Mouse (Mus musculus) myocyte (in vitro differentiated cells): ENCODE data around the gene Tubgcp6. TPM values are rescaled to one million over a fixed set of nuclear protein-coding genes. Genes with fewer than 3 reads are reported as not detected.

Experiments
- H3K27me3 ChIP-seq: one replicate; pipeline ENCODE4 v1.6.1; 2011; ENCODE audit not compliant: control insufficient read depth, insufficient read depth, insufficient read length
- H3K36me3 ChIP-seq: one replicate; pipeline ENCODE4 v1.6.1; 2011; ENCODE audit not compliant: control insufficient read depth, insufficient read depth
- H3K4me2 ChIP-seq: one replicate; pipeline ENCODE4 v1.6.1; 2011; ENCODE audit warnings: low read depth, control low read depth
- H3K4me3 ChIP-seq: one replicate; pipeline ENCODE4 v1.5.1; 2011; ENCODE audit warnings: mild to moderate bottlenecking, control low read depth, moderate library complexity
- H3K79me2 ChIP-seq: one replicate; pipeline ENCODE4 v1.6.1; 2011; ENCODE audit not compliant: control insufficient read depth, insufficient read depth
- H3ac ChIP-seq: one replicate; pipeline ENCODE4 v1.6.1; 2011; ENCODE audit not compliant: control insufficient read depth, insufficient read length
- CEBPB ChIP-seq: IDR thresholded peaks from 2 replicates; pipeline ENCODE4 v1.6.1; 2011; ENCODE audit warnings: mild to moderate bottlenecking, moderate library complexity; ENCODE audit not compliant: poor library complexity, insufficient read depth, severe bottlenecking
- E2F4 ChIP-seq: IDR thresholded peaks from one replicate; pipeline ENCODE4 v1.6.1; 2011; ENCODE audit warnings: mild to moderate bottlenecking, control low read depth, moderate library complexity; ENCODE audit not compliant: insufficient read depth
- MAX ChIP-seq: IDR thresholded peaks from one replicate; pipeline ENCODE4 v1.6.1; 2011; ENCODE audit warnings: low read depth, mild to moderate bottlenecking, control low read depth
- MYOD1 ChIP-seq, 3 experiments: IDR thresholded peaks; one replicate each; pipeline ENCODE4 v1.6.1; 2011; ENCODE audit warnings: control low read depth in 2 of 3, low read depth in 2 of 3, mild to moderate bottlenecking in 2 of 3, moderate library complexity in 1 of 3; ENCODE audit not compliant: insufficient read length in 2 of 3, control insufficient read depth in 1 of 3
- MYOG ChIP-seq, 3 experiments: IDR thresholded peaks; one replicate each; pipeline ENCODE4 v1.6.1; 2011; ENCODE audit warnings: control low read depth in 2 of 3, low read depth in 2 of 3, mild to moderate bottlenecking in 2 of 3; ENCODE audit not compliant: insufficient read length in 2 of 3, control insufficient read depth in 1 of 3, insufficient read depth in 1 of 3
- POLR2A ChIP-seq: IDR thresholded peaks from one replicate; pipeline ENCODE4 v1.6.1; 2011; ENCODE audit warnings: low read depth, mild to moderate bottlenecking, control low read depth, moderate library complexity; ENCODE audit not compliant: insufficient read length
- POLR2AphosphoS2 ChIP-seq: IDR thresholded peaks from one replicate; pipeline ENCODE4 v1.6.1; 2011; ENCODE audit warnings: low read depth, control low read depth; ENCODE audit not compliant: insufficient read length
- REST ChIP-seq: IDR thresholded peaks from one replicate; pipeline ENCODE4 v1.6.1; 2011; ENCODE audit warnings: mild to moderate bottlenecking, control low read depth, moderate library complexity; ENCODE audit not compliant: insufficient read depth, insufficient read length
- SRF ChIP-seq: IDR thresholded peaks from one replicate; pipeline ENCODE4 v1.6.1; 2011; ENCODE audit warnings: low read depth; ENCODE audit not compliant: control insufficient read depth, insufficient read length
- TCF12 ChIP-seq: IDR thresholded peaks from one replicate; pipeline ENCODE4 v1.6.1; 2011; ENCODE audit warnings: mild to moderate bottlenecking, control low read depth; ENCODE audit not compliant: poor library complexity, insufficient read depth, severe bottlenecking
- TCF3 ChIP-seq: IDR thresholded peaks from one replicate; pipeline ENCODE4 v1.6.1; 2011; ENCODE audit warnings: low read depth, control low read depth; ENCODE audit not compliant: insufficient read length
- USF1 ChIP-seq: IDR thresholded peaks from one replicate; pipeline ENCODE4 v1.6.1; 2011; ENCODE audit warnings: low read depth, mild to moderate bottlenecking, control low read depth, moderate library complexity
- polyA plus RNA-seq: library from polyadenylated mRNA; unstranded; fragments of >200 nt; fragmentation: generic; extraction: Trizol; gene quantifications from one replicate; pipeline ENCODE4 v1.2.1, GENCODE M21; 2012; ENCODE audit warnings: missing spikeins

Tubgcp6 gene
- polyA plus RNA-seq, 1 experiment = 15.0 TPM

GRCm38 (mm10) chr15:89106073-89106472 is 16.8 kb downstream of the Tubgcp6 start:
- H3K79me2 ChIP-seq = no peaks in the 10 kb centered on the region
- H3K27me3 ChIP-seq = no peaks in the 10 kb centered on the region
- peaks cover 37% of the 10 kb centered on the region for H3K36me3 ChIP-seq
- H3K4me2 ChIP-seq = no peak overlapping the region
- TF ChIP-seq POLR2A = no peak
- no peak for TF ChIP-seq E2F4
- TF ChIP-seq CEBPB = no peak
- TF ChIP-seq USF1 = no peak
- TF ChIP-seq POLR2AphosphoS2 = no peak
- TF ChIP-seq TCF3 = no peak
- H3K4me3 ChIP-seq = no peak overlapping the region
- no peak overlapping the region for H3ac ChIP-seq

DNA sequence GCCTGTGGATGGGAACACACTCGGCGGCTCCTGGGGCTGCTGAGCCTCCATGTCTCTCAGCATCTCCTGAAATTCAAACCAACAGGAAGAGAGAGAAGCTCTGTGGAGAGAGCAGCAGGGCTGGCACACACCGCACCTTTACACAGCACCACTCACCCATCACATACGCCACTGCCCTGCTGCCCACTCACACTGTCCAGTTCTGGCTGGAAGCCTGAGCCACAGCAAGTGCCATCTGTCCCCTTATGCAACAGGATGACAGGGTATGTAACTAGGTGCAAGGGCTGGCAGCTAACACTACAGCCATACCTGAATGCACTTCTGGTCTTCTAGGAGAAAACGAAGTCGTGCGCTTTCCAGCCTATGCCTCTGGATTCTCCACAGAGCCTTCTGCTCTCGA is 18.5 kb downstream of the Tubgcp6 start:
- H3K36me3 ChIP-seq = peaks cover 45% of the 10 kb centered on the region
- H3K4me3 ChIP-seq = no peak overlapping the region
- H3K79me2 ChIP-seq = no peaks in the 10 kb centered on the region
- H3K4me2 ChIP-seq = no peak overlapping the region
- no peak overlapping the region for H3ac ChIP-seq
- no peaks in the 10 kb centered on the region for H3K27me3 ChIP-seq
- TF ChIP-seq TCF12 = no peak
- no peak for TF ChIP-seq SRF
- TF ChIP-seq REST = no peak
- TF ChIP-seq MAX = no peak
- TF ChIP-seq MYOD1 (IDR thresholded peaks at IDR 0.05; ENCODE audit: control insufficient read depth in 1 of 3, insufficient read length in 2 of 3, low read depth in 2 of 3) = no peak
- TF ChIP-seq E2F4 = no peak
- no peak for TF ChIP-seq POLR2A

- H3K79me2 ChIP-seq = no peaks in the 10 kb centered on the region
- H3K27me3 ChIP-seq = no peaks in the 10 kb centered on the region
- TF ChIP-seq E2F4 = no peak
- no peak for TF ChIP-seq CEBPB
- TF ChIP-seq SRF = no peak
- TF ChIP-seq USF1 = no peak
- TF ChIP-seq TCF3 = no peak
- TF ChIP-seq MYOG (IDR thresholded peaks at IDR 0.05; ENCODE audit: control insufficient read depth in 1 of 3, insufficient read depth in 1 of 3, insufficient read length in 2 of 3, low read depth in 2 of 3) = no peak
- no peak for TF ChIP-seq TCF12
- TF ChIP-seq POLR2AphosphoS2 = no peak
- TF ChIP-seq MAX = no peak
- TF ChIP-seq MYOD1 (IDR thresholded peaks at IDR 0.05; ENCODE audit: control insufficient read depth in 1 of 3, insufficient read length in 2 of 3, low read depth in 2 of 3) = no peak
- no peak for TF ChIP-seq REST
- TF ChIP-seq POLR2A = no peak
- H3K4me2 ChIP-seq = no peak overlapping the region
- peaks cover 46% of the 10 kb centered on the region for H3K36me3 ChIP-seq
- H3ac ChIP-seq = no peak overlapping the region
- H3K4me3 ChIP-seq = no peak overlapping the region
Observed at GRCm38 (mm10) chr15:89103921-89104320, 19.0 kb downstream of the Tubgcp6 start.

DNA sequence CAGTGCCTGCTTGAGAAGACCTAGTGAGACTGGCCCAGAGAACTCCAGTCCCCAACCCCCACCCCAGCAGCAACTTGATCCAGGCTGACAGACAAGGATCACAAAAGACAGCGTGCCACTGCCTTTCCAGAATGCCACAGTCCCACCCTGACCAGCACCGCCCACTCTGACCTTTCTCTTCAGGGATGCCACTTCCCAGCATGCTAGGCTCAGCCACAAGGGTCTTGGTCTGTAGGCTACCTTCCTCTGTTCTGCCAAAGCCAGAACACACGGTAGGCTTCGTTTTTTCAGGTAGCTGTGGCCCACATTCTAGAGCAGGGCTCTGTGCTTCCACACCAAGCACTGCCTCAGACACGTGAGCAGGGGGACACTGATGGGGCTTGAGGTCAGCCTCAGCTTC is 20.3 kb downstream of the Tubgcp6 start:
- Histone ChIP-seq H3K79me2 (no peaks in the 10 kb centered on the region), H3K36me3 (peaks cover 58% of the 10 kb centered on the region), H3K4me2 (no peak overlapping the region), H3K4me3 (no peak overlapping the region), H3K27me3 (no peaks in the 10 kb centered on the region), H3ac (no peak overlapping the region)
- TF ChIP-seq CEBPB (no peak), E2F4 (no peak), POLR2AphosphoS2 (peak; percentile 72)

DNA sequence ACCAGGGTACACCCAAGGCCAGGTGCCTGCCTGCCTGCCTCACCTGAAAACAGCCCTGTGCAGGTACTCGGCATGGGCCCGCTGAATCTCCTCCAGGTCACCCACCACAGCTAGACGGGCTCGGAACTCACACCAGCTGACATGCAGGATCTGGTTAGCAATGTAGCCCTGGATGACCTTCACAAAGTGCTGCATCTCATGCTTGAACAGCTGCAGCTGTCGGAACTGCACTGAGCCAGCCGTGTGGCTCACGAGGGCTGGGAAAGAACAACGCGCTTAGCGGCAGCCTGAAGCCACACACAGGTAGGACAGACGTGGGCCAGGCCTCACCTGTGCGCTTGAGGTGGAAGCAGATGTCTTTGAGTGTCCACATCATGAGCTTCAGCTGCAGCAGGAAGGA is 22.1 kb downstream of the Tubgcp6 start:
- Histone ChIP-seq H3K4me2 (no peak overlapping the region), H3ac (no peak overlapping the region), H3K27me3 (no peaks in the 10 kb centered on the region), H3K79me2 (no peaks in the 10 kb centered on the region), H3K4me3 (no peak overlapping the region), H3K36me3 (peaks cover 74% of the 10 kb centered on the region)
- TF ChIP-seq MYOD1 (IDR thresholded peaks at IDR 0.05; ENCODE audit: control insufficient read depth in 1 of 3, insufficient read length in 2 of 3, low read depth in 2 of 3) (peak in 2 of 3 experiments; percentile 34 to 52), CEBPB (no peak), POLR2A (peak; percentile 28), TCF12 (no peak), MYOG (IDR thresholded peaks at IDR 0.05; ENCODE audit: control insufficient read depth in 1 of 3, insufficient read depth in 1 of 3, insufficient read length in 2 of 3, low read depth in 2 of 3) (peak in 2 of 3 experiments; percentile 14 to 52), POLR2AphosphoS2 (no peak), E2F4 (no peak), USF1 (no peak), MAX (no peak), SRF (peak; percentile 7)
